Mouse (Mus musculus) embryonic facial prominence, embryonic 14.5 days (tissue): ENCODE measurements around the gene Msl1. TPM values are rescaled to one million over a fixed set of nuclear protein-coding genes. Genes with fewer than 3 reads are reported as not detected.

Source experiments
- ATAC-seq: fragments of 200-750 bp; cut with Nextera tagmentation; 2 replicates; pipeline ENCODE4 v1.8.0; 2017; ENCODE audit warnings: low read depth, moderate number of reproducible peaks, moderate TSS enrichment
- DNase-seq: peaks from one replicate; pipeline ENCODE4 v3.0.0-alpha.2; 2015; ENCODE audit warnings: low spot score
- H3K27ac ChIP-seq: fragments of 300-500 bp; sonication (generic); replicated peaks from 2 replicates; pipeline ENCODE4 v1.5.1; 2014; ENCODE audit warnings: low read depth, mild to moderate bottlenecking, low read length, moderate library complexity
- H3K27me3 ChIP-seq: fragments of 300-500 bp; sonication (generic); replicated peaks from 2 replicates; pipeline ENCODE4 v1.6.1; 2014; ENCODE audit warnings: low read length; ENCODE audit not compliant: control insufficient read depth, insufficient read depth
- H3K36me3 ChIP-seq: fragments of 300-500 bp; sonication (generic); 2 replicates; pipeline ENCODE4 v1.6.1; 2014; ENCODE audit warnings: low read length, mixed read lengths; ENCODE audit not compliant: control insufficient read depth, insufficient read depth
- H3K4me1 ChIP-seq: fragments of 300-500 bp; sonication (generic); 2 replicates; pipeline ENCODE4 v1.6.1; 2014; ENCODE audit warnings: antibody characterized with exemption, low read length; ENCODE audit not compliant: control insufficient read depth, insufficient read depth
- H3K4me2 ChIP-seq: fragments of 300-500 bp; sonication (generic); 2 replicates; pipeline ENCODE4 v1.6.1; 2014; ENCODE audit warnings: low read depth, mild to moderate bottlenecking, low read length, moderate library complexity, mixed read lengths
- H3K4me3 ChIP-seq: fragments of 300-500 bp; sonication (generic); 2 replicates; pipeline ENCODE4 v1.5.1; 2014; ENCODE audit warnings: low read depth, mild to moderate bottlenecking, low read length
- H3K9ac ChIP-seq: fragments of 300-500 bp; sonication (generic); 2 replicates; pipeline ENCODE4 v1.6.1; 2014; ENCODE audit warnings: low read depth, mild to moderate bottlenecking, low read length, moderate library complexity, mixed read lengths
- H3K9me3 ChIP-seq: fragments of 300-500 bp; sonication (generic); 2 replicates; pipeline ENCODE4 v1.6.1; 2016; ENCODE audit warnings: low read length; ENCODE audit not compliant: control insufficient read depth
- WGBS: fragments of 180-500 bp; shearing (Covaris S2); extraction: QIAGEN DNeasy Blood & Tissue Kit; methylation state at CpG from one replicate; pipeline ENCODE4 v1.1.7; 2014; 5-methylcytosine and 5-hydroxymethylcytosine counted together
- polyA plus RNA-seq: library from polyadenylated mRNA; unstranded; fragments of >200 nt; fragmentation: Nextera tagmentation; extraction: Ambion mirVana; gene quantifications from 2 replicates; pipeline ENCODE4 v1.2.1, GENCODE M21; 2014

Msl1 gene
- polyA plus RNA-seq, 1 experiment from 2014 or later: 18.1 TPM

GRCm38 (mm10) chr11:98846865-98847604 is 51.7 kb downstream of the Msl1 start:
- WGBS: 59% methylated on average over 19 of the region's 19 CpGs
- Histone ChIP-seq H3K36me3 (no peaks in the 10 kb centered on the region), H3K27me3 (no peaks in the 10 kb centered on the region), H3K4me1 (peaks cover 7% of the 10 kb centered on the region), H3K27ac (no peak overlapping the region), H3K4me2 (no peak overlapping the region), H3K4me3 (no peak overlapping the region), H3K9me3 (no peaks in the 10 kb centered on the region), H3K9ac (no peak overlapping the region)
- DNase-seq: peak; percentile 12
- ATAC-seq: peak; percentile 39; the same call in 1 of the 2 replicates

GRCm38 (mm10) chr11:98849196-98849894 is 54.0 kb downstream of the Msl1 start:
- Histone ChIP-seq H3K4me3 (no peak overlapping the region), H3K36me3 (no peaks in the 10 kb centered on the region), H3K9me3 (no peaks in the 10 kb centered on the region), H3K4me1 (peaks cover 7% of the 10 kb centered on the region), H3K9ac (0 out of 2 replicates have a peak overlapping the region, but pooled peaks have one; percentile 14), H3K27ac (no peak overlapping the region), H3K4me2 (peak overlapping the region; percentile 12; the same call in 1 of the 2 replicates), H3K27me3 (no peaks in the 10 kb centered on the region)
- DNase-seq: peak; percentile 57
- peak; percentile 9; the same call in 1 of the 2 replicates for ATAC-seq
- 20% methylated on average over 13 of the region's 19 CpGs for WGBS

GRCm38 (mm10) chr11:98850100-98851093 is 55.1 kb downstream of the Msl1 start:
- Histone ChIP-seq H3K4me1 (peaks cover 7% of the 10 kb centered on the region), H3K4me2 (peak overlapping the region; percentile 13), H3K36me3 (no peaks in the 10 kb centered on the region), H3K9me3 (no peaks in the 10 kb centered on the region), H3K27ac (no peak overlapping the region), H3K27me3 (no peaks in the 10 kb centered on the region), H3K9ac (no peak overlapping the region), H3K4me3 (no peak overlapping the region)
- WGBS: 72% methylated on average over 26 of the region's 26 CpGs
- no peak; the same call in 1 of the 2 replicates for ATAC-seq
- DNase-seq: no peak

GRCm38 (mm10) chr11:98854116-98854515 is 58.8 kb downstream of the Msl1 start:
- no peaks in the 10 kb centered on the region for H3K27me3 ChIP-seq
- H3K27ac ChIP-seq: no peak overlapping the region
- no peak overlapping the region for H3K9ac ChIP-seq
- 88% methylated on average over 8 of the region's 8 CpGs for WGBS
- no peak overlapping the region for H3K4me2 ChIP-seq
- DNase-seq (no peak), ATAC-seq (no peak)
- no peaks in the 10 kb centered on the region for H3K36me3 ChIP-seq
- H3K9me3 ChIP-seq: no peaks in the 10 kb centered on the region
- H3K4me1 ChIP-seq: peaks cover 5% of the 10 kb centered on the region
- H3K4me3 ChIP-seq: no peak overlapping the region

GRCm38 (mm10) chr11:98854659-98855058 is 59.3 kb downstream of the Msl1 start:
- Histone ChIP-seq H3K4me3 (no peak overlapping the region), H3K27me3 (no peaks in the 10 kb centered on the region), H3K4me2 (no peak overlapping the region), H3K36me3 (no peaks in the 10 kb centered on the region), H3K27ac (no peak overlapping the region), H3K4me1 (no peaks in the 10 kb centered on the region; the same call in 1 of the 2 replicates), H3K9me3 (no peaks in the 10 kb centered on the region), H3K9ac (no peak overlapping the region)
- ATAC-seq (no peak), DNase-seq (no peak)
- 86% methylated on average over 2 of the region's 2 CpGs for WGBS

Other genes with a start within 250 kb of the Msl1 start
- gene Ikzf3, start 249.5 kb upstream of the Msl1 start, polyA plus RNA-seq: 0.18 and 0.21 TPM in 2 replicates
- 0.21 TPM in 1 of 2 replicates, not detected in the other for gene Zpbp2, start 244.4 kb upstream of the Msl1 start, polyA plus RNA-seq
- 12.6 and 13.6 TPM in 2 replicates for gene Ormdl3, start 208.1 kb upstream of the Msl1 start, polyA plus RNA-seq
- gene Lrrc3c, start 197.2 kb upstream of the Msl1 start, polyA plus RNA-seq: not detected in 2 replicates
- 0.54 and 0.75 TPM in 2 replicates for gene Gm12355, start 169.9 kb upstream of the Msl1 start, polyA plus RNA-seq
- not detected in 2 replicates for gene Gsdma3, start 169.2 kb upstream of the Msl1 start, polyA plus RNA-seq
- not detected in 2 replicates for gene Gsdma2, start 148.8 kb upstream of the Msl1 start, polyA plus RNA-seq
- gene Gsdma, start 131.2 kb upstream of the Msl1 start, polyA plus RNA-seq: 0.64 and 2.0 TPM in 2 replicates
- 136 and 146 TPM in 2 replicates for gene Psmd3, start 113.0 kb upstream of the Msl1 start, polyA plus RNA-seq
- gene Csf3, start 94.3 kb upstream of the Msl1 start, polyA plus RNA-seq: not detected in 2 replicates
- 40.7 and 49.0 TPM in 2 replicates for gene Med24, start 66.1 kb upstream of the Msl1 start, polyA plus RNA-seq
- gene Thra, start 54.9 kb upstream of the Msl1 start, polyA plus RNA-seq: 57.7 and 62.2 TPM in 2 replicates
- gene Nr1d1, start 20.2 kb upstream of the Msl1 start, polyA plus RNA-seq: 1.1 and 1.9 TPM in 2 replicates
- gene Casc3, start 9.4 kb downstream of the Msl1 start, polyA plus RNA-seq: 32.2 and 34.0 TPM in 2 replicates
- 5.7 and 6.3 TPM in 2 replicates for gene Rapgefl1, start 41.3 kb downstream of the Msl1 start, polyA plus RNA-seq
- gene Wipf2, start 68.1 kb downstream of the Msl1 start, polyA plus RNA-seq: 3.9 and 4.3 TPM in 2 replicates
- gene Cdc6, start 112.3 kb downstream of the Msl1 start, polyA plus RNA-seq: 22.7 and 23.0 TPM in 2 replicates
- gene Rara, start 132.3 kb downstream of the Msl1 start, polyA plus RNA-seq: 46.4 and 50.3 TPM in 2 replicates
- gene Gjd3, start 187.5 kb downstream of the Msl1 start, polyA plus RNA-seq: 0.34 and 0.56 TPM in 2 replicates
- gene Top2a, start 228.7 kb downstream of the Msl1 start, polyA plus RNA-seq: 181 and 201 TPM in 2 replicates
- gene Igfbp4, start 245.7 kb downstream of the Msl1 start, polyA plus RNA-seq: 966 and 1,068 TPM in 2 replicates